Mouse (Mus musculus): ENCODE measurements around the gene Mex3a.

The Mex3a gene

GRCm38 (mm10) chr3:88525021-88525420 lies 7.2 kb upstream of the Mex3a start:
- DNase-seq (ENCODE audit: inconsistent age in 2 of 2, low spot score in 1 of 2) = no peak

GRCm38 (mm10) chr3:88526157-88527131 lies 5.8 kb upstream of the Mex3a start:
- DNase-seq (ENCODE audit: inconsistent age in 2 of 2, low spot score in 1 of 2) = peak; percentile 91 to 94

DNA sequence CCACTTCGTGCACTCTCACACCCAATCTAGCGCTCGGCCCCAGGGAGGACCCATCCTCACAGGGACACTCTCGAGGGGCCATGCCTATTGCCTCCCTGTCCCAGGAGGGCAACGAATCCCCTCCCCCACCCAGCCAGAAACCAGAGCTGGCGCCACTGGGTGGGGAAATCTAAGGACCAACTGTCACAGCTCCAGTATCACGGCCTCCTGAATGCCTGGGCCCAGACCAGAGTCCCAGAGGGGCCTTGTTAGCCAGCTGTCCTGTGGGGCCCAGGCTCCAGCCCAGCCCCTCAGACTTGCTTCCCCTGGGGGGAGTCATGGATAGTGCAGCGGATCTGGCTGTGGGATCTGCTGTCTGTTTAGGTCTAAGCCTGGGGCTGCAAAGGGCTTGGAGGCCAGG lies 4.6 kb upstream of the Mex3a start:
- peak in 1 of 2 experiments; percentile 56 for DNase-seq (ENCODE audit: inconsistent age in 2 of 2, low spot score in 1 of 2)

DNA sequence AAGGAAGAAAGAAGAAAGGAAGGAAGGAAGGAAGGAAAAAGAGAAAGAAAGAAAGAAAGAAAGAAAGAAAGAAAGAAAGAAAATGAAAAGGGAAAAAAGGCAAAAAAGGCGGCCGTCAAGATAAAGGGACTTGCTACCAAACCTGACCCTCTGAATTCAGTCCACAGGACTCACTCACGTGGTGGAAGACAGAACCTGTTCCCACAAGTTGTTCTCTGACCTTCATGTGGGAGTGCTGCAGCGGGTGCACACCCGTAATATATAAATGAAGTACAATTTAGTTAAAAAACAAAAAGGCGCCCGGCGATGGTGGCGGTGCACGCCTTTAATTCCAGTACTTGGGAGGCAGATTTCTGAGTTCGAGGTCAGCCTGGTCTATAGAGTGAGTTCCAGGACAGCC lies 3.5 kb upstream of the Mex3a start:
- no peak for DNase-seq (ENCODE audit: inconsistent age in 2 of 2, low spot score in 1 of 2)

DNA sequence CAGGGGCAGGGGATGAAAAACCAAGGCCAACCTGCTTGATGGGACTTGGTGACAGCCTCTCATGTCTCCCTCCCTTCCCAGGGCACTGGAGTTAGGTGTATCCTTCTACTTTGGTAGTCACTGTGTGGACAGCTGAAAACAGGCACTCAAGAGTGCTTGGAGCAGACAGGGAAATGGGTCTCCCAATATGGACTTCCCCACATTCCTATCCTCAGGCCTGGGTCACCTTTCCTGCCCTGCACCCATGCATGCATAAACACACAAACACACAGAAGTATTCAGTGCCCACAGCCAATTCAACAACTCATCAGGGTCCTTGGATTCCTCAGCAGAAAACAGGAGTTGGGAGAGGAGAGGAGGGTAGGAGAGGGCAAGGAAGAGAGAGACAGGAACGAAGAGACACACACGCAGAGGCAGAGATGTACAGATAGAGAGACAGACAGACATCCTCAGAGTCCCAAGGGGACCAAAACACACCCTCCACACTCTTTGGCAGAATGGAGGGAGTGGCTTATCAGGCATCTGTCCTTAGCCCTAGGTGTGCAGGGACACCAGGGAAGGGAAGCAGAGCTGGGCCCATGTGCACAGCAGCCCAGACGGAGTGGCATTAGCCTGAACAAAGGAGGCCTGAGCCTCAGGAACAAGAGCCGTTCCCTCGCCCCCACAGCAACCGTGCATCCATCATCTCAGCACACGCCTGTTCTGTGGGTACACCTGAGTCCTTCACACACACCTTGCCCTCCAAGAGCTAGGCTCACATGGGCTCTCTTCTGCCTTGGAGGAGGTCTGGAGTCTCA lies 2.8 kb upstream of the Mex3a start:
- DNase-seq (ENCODE audit: inconsistent age in 2 of 2, low spot score in 1 of 2) = no peak

DNA sequence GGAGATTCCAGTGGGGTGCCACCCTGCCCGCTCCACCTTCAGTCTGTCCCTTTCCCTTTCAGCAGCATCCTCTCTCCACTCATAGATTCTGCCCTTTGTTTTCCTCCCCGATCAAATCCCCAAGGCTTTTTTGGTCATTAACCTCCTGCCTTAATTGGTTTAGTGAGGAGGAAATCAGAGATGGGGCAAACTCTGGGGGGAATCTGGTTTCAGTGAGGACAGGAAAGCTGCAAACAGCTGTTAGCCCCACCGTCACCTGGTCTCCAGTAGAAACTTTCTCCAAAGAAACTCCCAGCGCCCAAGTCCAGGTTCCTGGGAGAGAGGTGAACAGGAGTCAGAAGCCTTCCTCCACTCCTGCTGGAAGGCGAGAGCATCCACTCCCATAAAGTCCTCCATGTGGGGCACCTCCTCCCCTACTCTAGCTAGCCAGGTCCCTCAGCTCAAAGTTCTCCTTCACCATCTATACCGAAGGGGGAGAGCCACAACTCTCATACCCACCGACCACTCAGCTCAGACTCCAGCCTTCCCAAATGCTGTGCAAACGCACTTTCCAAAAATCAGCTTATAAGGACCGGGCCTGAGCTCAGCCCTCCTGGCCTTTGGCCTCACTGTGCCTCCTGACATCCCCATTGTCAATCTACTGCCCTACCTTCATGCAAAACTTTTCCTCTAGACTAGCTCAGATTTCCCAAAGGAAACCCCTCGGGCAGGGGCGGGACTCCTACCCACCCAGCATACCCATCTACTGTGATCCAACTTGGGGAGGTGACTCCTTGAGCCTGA lies 1.9 kb upstream of the Mex3a start:
- peak in 1 of 2 experiments; percentile 66 for DNase-seq (ENCODE audit: inconsistent age in 2 of 2, low spot score in 1 of 2)

DNA sequence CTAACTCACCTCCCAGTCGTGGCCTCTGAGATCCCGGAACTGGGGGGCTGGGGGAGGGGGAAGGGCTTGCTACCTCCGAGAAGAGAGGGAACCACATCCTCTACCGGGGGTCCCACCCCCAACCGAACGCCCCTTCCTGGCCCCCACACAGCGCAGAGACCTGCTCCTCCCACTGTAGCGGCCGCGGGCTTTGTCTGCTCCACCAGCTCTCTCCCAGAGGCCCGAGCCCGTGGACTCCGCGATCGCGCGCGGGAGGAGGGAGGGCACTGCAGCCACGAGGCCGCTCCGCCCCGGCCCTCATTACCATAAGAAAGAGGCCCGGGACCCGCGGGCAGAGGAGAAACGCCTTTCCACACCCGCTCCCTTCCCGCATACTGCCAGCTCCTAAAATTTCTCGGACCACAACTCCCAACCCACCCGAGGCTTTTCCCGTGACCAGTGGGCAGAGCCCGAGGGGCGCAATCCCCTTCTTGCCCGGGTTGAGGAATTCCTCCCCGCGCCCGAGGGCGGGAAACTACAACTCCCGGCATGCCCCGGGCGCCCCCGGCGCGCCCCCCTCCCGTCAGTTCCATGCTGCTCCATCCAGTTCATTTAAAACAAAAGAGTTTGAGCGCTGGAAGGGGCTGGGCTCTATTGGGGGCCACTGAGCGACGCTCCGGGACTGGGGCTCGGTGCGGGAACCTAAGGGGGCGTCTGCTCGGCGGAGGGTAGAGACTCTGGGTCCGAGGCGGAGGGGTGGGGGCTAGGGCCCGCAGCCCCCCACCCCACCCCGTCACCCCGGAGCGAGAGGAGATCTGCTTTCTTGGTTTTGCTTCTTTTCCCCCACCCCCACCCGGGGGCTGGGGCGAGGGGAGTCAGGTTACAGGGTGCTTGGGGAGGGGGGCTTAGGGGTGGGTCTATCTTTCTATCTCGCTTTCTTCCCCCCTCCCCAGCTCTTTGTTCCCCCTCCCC lies 572 bp upstream of the Mex3a start:
- DNase-seq (ENCODE audit: inconsistent age in 2 of 2, low spot score in 1 of 2) = peak; percentile 91 to 97

GRCm38 (mm10) chr3:88532689-88533511 lies 705 bp downstream of the Mex3a start:
- DNase-seq (ENCODE audit: inconsistent age in 2 of 2, low spot score in 1 of 2) = peak in 1 of 2 experiments; percentile 71

GRCm38 (mm10) chr3:88533706-88534105 lies 1.5 kb downstream of the Mex3a start:
- no peak for DNase-seq (ENCODE audit: inconsistent age in 2 of 2, low spot score in 1 of 2)

DNA sequence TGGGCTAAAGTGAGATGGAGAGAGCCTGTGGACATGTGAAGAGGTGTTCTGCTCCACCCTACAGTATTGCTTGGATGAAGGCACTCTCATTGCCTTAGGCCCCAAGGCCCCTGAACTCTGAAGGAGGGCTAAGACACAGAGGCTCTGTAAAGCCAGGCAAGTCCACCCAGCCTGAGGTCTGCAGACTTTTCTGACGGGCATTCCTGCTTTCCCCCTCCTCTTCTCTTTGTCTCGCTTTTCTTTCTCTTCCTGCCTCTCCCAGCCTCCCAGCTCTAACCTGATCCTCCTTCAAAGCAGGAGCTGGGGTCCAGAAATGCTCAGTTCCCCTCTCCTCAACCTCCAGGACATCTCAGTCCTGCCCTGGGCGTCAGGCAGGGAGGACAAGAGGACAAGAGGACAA lies 2.8 kb downstream of the Mex3a start:
- no peak for DNase-seq (ENCODE audit: inconsistent age in 2 of 2, low spot score in 1 of 2)

DNA sequence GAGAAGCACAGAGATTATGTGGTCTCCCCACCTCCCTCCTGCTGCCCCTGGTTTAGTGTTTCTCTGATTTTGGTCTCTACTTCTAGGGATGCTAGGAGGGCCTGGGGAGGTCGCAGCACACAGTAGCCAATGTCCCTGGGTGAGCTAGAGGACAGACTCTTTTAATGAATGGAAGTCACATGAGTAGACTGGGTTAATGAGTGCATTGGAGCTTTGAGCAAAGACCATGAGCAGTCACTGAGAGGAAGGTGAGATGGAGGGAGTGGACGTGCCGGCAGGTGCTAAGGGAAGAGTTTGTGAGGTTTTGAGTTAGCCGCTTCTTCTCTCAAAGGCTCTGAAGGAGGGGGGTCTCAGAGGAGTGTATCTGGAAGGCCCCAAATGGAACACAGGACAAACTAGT lies 3.3 kb downstream of the Mex3a start:
- no peak for DNase-seq (ENCODE audit: inconsistent age in 2 of 2, low spot score in 1 of 2)

GRCm38 (mm10) chr3:88536103-88536930 lies 4.1 kb downstream of the Mex3a start:
- DNase-seq (ENCODE audit: inconsistent age in 2 of 2, low spot score in 1 of 2) = peak; percentile 91 to 94

GRCm38 (mm10) chr3:88537146-88537545 lies 5.0 kb downstream of the Mex3a start:
- DNase-seq (ENCODE audit: inconsistent age in 2 of 2, low spot score in 1 of 2) = no peak

DNA sequence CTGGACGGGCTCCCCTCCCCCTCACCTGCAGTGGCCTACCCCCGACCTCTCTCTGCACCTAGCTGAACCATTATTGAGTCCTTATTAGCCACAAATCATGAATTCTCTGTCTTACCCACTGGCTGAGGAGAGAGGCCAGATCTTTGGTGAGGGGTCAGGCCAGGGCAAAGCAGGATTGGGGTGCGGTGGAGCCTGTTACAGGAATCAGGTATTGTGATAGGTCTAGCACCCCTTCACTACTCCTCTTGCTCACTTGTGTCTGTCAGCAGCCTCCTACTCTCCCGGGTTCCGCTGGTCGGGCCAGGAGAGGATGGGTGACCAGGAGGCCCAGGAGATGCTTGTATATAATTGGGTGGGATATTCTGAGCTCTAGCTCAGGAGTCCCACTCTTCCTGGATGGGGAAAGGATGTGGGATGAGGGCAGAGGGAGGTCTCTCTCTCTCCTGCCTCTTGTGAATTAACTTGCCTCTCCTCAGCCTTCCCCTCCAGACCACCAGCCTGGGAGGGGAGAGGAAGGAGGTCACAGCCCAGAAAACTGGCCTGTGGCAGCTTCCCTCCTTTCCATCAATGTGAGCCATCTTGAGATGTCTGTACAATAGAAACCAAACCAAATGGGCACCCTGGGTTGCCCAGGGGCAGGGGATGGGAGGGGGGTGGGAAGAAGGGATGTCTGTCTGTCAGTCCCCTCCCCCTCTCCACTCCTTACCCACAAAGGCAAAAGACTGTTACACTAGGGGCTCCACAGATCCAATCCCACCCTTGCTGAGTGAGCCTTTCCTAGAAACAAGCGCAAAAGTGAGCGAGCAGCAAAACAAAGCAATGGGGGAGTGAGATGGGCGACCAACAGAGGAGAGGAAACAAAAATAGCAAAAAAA lies 6.3 kb downstream of the Mex3a start:
- no peak for DNase-seq (ENCODE audit: inconsistent age in 2 of 2, low spot score in 1 of 2)

- no peak for DNase-seq (ENCODE audit: inconsistent age in 2 of 2, low spot score in 1 of 2)
These were observed 7.2 kb downstream of the Mex3a start for GRCm38 (mm10) chr3:88539397-88539796.

GRCm38 (mm10) chr3:88540085-88540484 lies 7.9 kb downstream of the Mex3a start:
- no peak for DNase-seq (ENCODE audit: inconsistent age in 2 of 2, low spot score in 1 of 2)
